Mouse (Mus musculus) MEL (cell line): Measurements from ENCODE around the gene Timm29. TPM values are rescaled to one million over a fixed set of nuclear protein-coding genes. Genes with fewer than 3 reads are reported as not detected.

Source experiments
- DNase-seq: peaks from one replicate; pipeline ENCODE4 v3.0.0; 2011; ENCODE audit warnings: low read depth, low spot score
- H3K27ac ChIP-seq: 2 replicates; pipeline ENCODE4 v1.5.1; 2012; ENCODE audit warnings: low read depth, mild to moderate bottlenecking, control low read depth, low read length, moderate library complexity; ENCODE audit not compliant: control insufficient read depth
- H3K27me3 ChIP-seq, 2 experiments: fragments of 150-350 bp in 1 of 2; sonication (generic) in 1 of 2; 2 replicates each; pipeline ENCODE4 v1.6.1; 2012; ENCODE audit warnings: low read length in 2 of 2, mild to moderate bottlenecking in 2 of 2, improper control_type of control experiment in 1 of 2, moderate library complexity in 1 of 2; ENCODE audit not compliant: insufficient read depth in 2 of 2, control insufficient read depth in 1 of 2
- H3K36me3 ChIP-seq, 2 experiments: 2 replicates each; pipeline ENCODE4 v1.6.1; 2012 to 2014; ENCODE audit warnings: low read length in 2 of 2, improper control_type of control experiment in 1 of 2, inconsistent platforms in 1 of 2, mild to moderate bottlenecking in 1 of 2; ENCODE audit not compliant: insufficient read depth in 2 of 2, control insufficient read depth in 1 of 2
- H3K4me1 ChIP-seq, 2 experiments: fragments of 150-350 bp in 1 of 2; sonication (generic) in 1 of 2; 2 replicates each; pipeline ENCODE4 v1.6.1; 2012; ENCODE audit warnings: low read length in 2 of 2, improper control_type of control experiment in 1 of 2, mild to moderate bottlenecking in 1 of 2; ENCODE audit not compliant: insufficient read depth in 2 of 2, control insufficient read depth in 1 of 2
- H3K4me3 ChIP-seq, 2 experiments: fragments of 150-350 bp in 1 of 2; sonication (generic) in 1 of 2; 2 replicates each; pipeline ENCODE4 v1.5.1; 2012; ENCODE audit warnings: low read depth in 2 of 2, low read length in 2 of 2, mild to moderate bottlenecking in 2 of 2, moderate library complexity in 2 of 2, control low read depth in 1 of 2, improper control_type of control experiment in 1 of 2; ENCODE audit not compliant: control insufficient read depth in 1 of 2, insufficient read depth in 1 of 2
- H3K79me2 ChIP-seq: 2 replicates; pipeline ENCODE4 v1.6.1; 2012; ENCODE audit warnings: mild to moderate bottlenecking, low read length, moderate library complexity; ENCODE audit not compliant: control insufficient read depth, poor library complexity, insufficient read depth
- H3K9ac ChIP-seq: 2 replicates; pipeline ENCODE4 v1.6.1; 2012; ENCODE audit warnings: low read depth, mild to moderate bottlenecking, control low read depth, low read length, moderate library complexity; ENCODE audit not compliant: control insufficient read depth, poor library complexity, severe bottlenecking
- H3K9me3 ChIP-seq: fragments of 150-350 bp; sonication (generic); replicated peaks from 2 replicates; pipeline ENCODE4 v1.6.1; 2012; ENCODE audit warnings: mild to moderate bottlenecking, low read length, improper control_type of control experiment, moderate library complexity; ENCODE audit not compliant: insufficient read depth
- BHLHE40 ChIP-seq: IDR thresholded peaks from 2 replicates; pipeline ENCODE4 v1.6.1; 2012; ENCODE audit warnings: low read depth, mild to moderate bottlenecking, inconsistent platforms, low read length, improper control_type of control experiment, borderline replicate concordance
- E2F4 ChIP-seq: IDR thresholded peaks from 2 replicates; pipeline ENCODE4 v1.6.1; 2011; ENCODE audit warnings: low read depth, low read length, improper control_type of control experiment, borderline replicate concordance
- ELF1 ChIP-seq: IDR thresholded peaks from 2 replicates; pipeline ENCODE4 v1.6.1; 2014; ENCODE audit warnings: low read depth, mild to moderate bottlenecking, inconsistent platforms, low read length, improper control_type of control experiment, moderate library complexity
- EP300 ChIP-seq, 2 experiments: IDR thresholded peaks; 2 replicates each; pipeline ENCODE4 v1.6.1; 2011; ENCODE audit warnings: improper control_type of control experiment in 2 of 2, low read length in 2 of 2, low read depth in 1 of 2, mild to moderate bottlenecking in 1 of 2
- ETS1 ChIP-seq: IDR thresholded peaks from 2 replicates; pipeline ENCODE4 v1.6.1; 2012; ENCODE audit warnings: low read depth, mild to moderate bottlenecking, inconsistent platforms, low read length, improper control_type of control experiment, moderate library complexity
- KAT2A ChIP-seq: conservative IDR thresholded peaks from 2 replicates; pipeline ENCODE4 v1.6.1; 2012; ENCODE audit warnings: low read depth, low read length, improper control_type of control experiment, inconsistent platforms
- MAFK ChIP-seq: IDR thresholded peaks from 2 replicates; pipeline ENCODE4 v1.6.1; 2011; ENCODE audit warnings: low read depth, mild to moderate bottlenecking, low read length, improper control_type of control experiment, borderline replicate concordance
- MAX ChIP-seq: IDR thresholded peaks from 2 replicates; pipeline ENCODE4 v1.6.1; 2011; ENCODE audit warnings: low read length, improper control_type of control experiment
- MAZ ChIP-seq: IDR thresholded peaks from 2 replicates; pipeline ENCODE4 v1.6.1; 2012; ENCODE audit warnings: low read depth, mild to moderate bottlenecking, inconsistent platforms, low read length, improper control_type of control experiment
- MEF2A ChIP-seq: IDR thresholded peaks from 2 replicates; pipeline ENCODE4 v1.6.1; 2014; ENCODE audit warnings: low read depth, mild to moderate bottlenecking, inconsistent platforms, low read length, improper control_type of control experiment; ENCODE audit not compliant: poor library complexity, insufficient replicate concordance, severe bottlenecking; ENCODE audit errors: extremely low read depth
- MYB ChIP-seq: IDR thresholded peaks from 2 replicates; pipeline ENCODE4 v1.6.1; 2011; ENCODE audit warnings: mild to moderate bottlenecking, low read depth, low read length, improper control_type of control experiment
- MYC ChIP-seq: IDR thresholded peaks from 2 replicates; pipeline ENCODE4 v1.6.1; 2011; ENCODE audit warnings: low read depth, mild to moderate bottlenecking, low read length, improper control_type of control experiment, moderate library complexity
- NRF1 ChIP-seq: IDR thresholded peaks from 2 replicates; pipeline ENCODE4 v1.6.1; 2014; ENCODE audit warnings: low read depth, mild to moderate bottlenecking, inconsistent platforms, low read length, improper control_type of control experiment, moderate library complexity; ENCODE audit not compliant: poor library complexity, insufficient read depth, severe bottlenecking
- POLR2A ChIP-seq, 2 experiments: IDR thresholded peaks; 2 replicates each; pipeline ENCODE4 v1.6.1; 2011 to 2012; ENCODE audit warnings: low read length in 2 of 2, mild to moderate bottlenecking in 2 of 2, control low read depth in 1 of 2, improper control_type of control experiment in 1 of 2, low read depth in 1 of 2, moderate library complexity in 1 of 2; ENCODE audit not compliant: control insufficient read depth in 1 of 2, insufficient read depth in 1 of 2, poor library complexity in 1 of 2
- POLR2AphosphoS5 ChIP-seq: IDR thresholded peaks from 2 replicates; pipeline ENCODE4 v1.6.1; 2012; ENCODE audit warnings: low read depth, borderline replicate concordance, mild to moderate bottlenecking, inconsistent platforms, low read length, moderate library complexity, mixed read lengths
- RCOR1 ChIP-seq: IDR thresholded peaks from 2 replicates; pipeline ENCODE4 v1.6.1; 2012; ENCODE audit warnings: low read depth, mild to moderate bottlenecking, inconsistent platforms, low read length, improper control_type of control experiment
- TAL1 ChIP-seq: IDR thresholded peaks from 2 replicates; pipeline ENCODE4 v1.6.1; 2012; ENCODE audit warnings: mild to moderate bottlenecking, inconsistent platforms, low read length, moderate library complexity, mixed read lengths
- USF1 ChIP-seq: IDR thresholded peaks from 2 replicates; pipeline ENCODE4 v1.6.1; 2014; ENCODE audit warnings: low read depth, mild to moderate bottlenecking, inconsistent platforms, low read length, improper control_type of control experiment, moderate library complexity
- USF2 ChIP-seq, 2 experiments: IDR thresholded peaks; 2 replicates each; pipeline ENCODE4 v1.6.1; 2011 to 2012; ENCODE audit warnings: improper control_type of control experiment in 2 of 2, low read length in 2 of 2, borderline replicate concordance in 1 of 2, inconsistent platforms in 1 of 2, low read depth in 1 of 2, mild to moderate bottlenecking in 1 of 2; ENCODE audit not compliant: insufficient read depth in 1 of 2
- ZC3H11A ChIP-seq: IDR thresholded peaks from 2 replicates; pipeline ENCODE4 v1.6.1; 2012; ENCODE audit warnings: low read depth, mild to moderate bottlenecking, inconsistent platforms, low read length, improper control_type of control experiment
- ZKSCAN1 ChIP-seq: IDR thresholded peaks from 2 replicates; pipeline ENCODE4 v1.6.1; 2012; ENCODE audit warnings: low read depth, mild to moderate bottlenecking, inconsistent platforms, low read length, improper control_type of control experiment, moderate library complexity
- ZMIZ1 ChIP-seq: IDR thresholded peaks from 2 replicates; pipeline ENCODE4 v1.6.1; 2012; ENCODE audit warnings: low read depth, mild to moderate bottlenecking, inconsistent platforms, low read length, improper control_type of control experiment, moderate library complexity
- polyA plus RNA-seq, 2 experiments: library from polyadenylated mRNA; stranded (reverse) in 1 of 2; unstranded in 1 of 2; fragments of >175 nt in 1 of 2; fragments of >200 nt in 1 of 2; gene quantifications; 2 replicates each; pipeline versions ENCODE4 v1.2.1 to v1.2.4; 2012; ENCODE audit warnings: low replicate concordance in 2 of 2, low read depth in 1 of 2; ENCODE audit not compliant: insufficient read length in 2 of 2, insufficient read depth in 1 of 2, missing spikeins in 1 of 2
- total RNA-seq: library from RNA; depleted of rRNA; stranded (reverse); fragments of 300-350 nt; gene quantifications from 2 replicates; pipeline ENCODE4 v1.2.3, GENCODE M21; 2012

Timm29 gene
- total and polyA plus RNA-seq, 3 experiments: 45.8 to 163 (median 87.9) TPM

DNA sequence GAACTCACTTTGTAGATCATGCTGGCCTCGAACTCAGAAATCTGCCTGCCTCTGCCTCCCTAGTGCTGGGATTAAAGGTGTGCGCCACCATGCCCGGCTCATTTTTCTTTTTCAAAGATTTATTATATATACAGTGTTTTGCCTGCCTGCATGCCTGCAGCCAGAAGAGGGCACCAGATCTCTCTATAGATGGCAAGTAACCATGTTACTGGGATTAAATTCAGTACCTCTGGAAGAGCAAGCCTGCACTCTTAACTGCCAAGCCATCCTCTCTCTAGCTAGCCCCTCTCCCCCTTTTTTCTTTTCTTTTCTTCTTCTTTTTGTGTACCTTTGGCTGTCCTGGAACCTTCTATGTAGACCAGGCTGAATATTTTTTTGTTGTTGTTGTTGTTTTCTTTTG, 38.2 kb downstream of the Timm29 start (continued):
- TF ChIP-seq USF1 (no peak), MEF2A (no peak), E2F4 (no peak), MYC (peak; percentile 75), USF2 (IDR thresholded peaks at IDR 0.05; ENCODE audit: borderline replicate concordance in 1 of 2, insufficient read depth in 1 of 2, low read depth in 1 of 2, low read length in 2 of 2) (no peak), KAT2A (no peak), MAZ (0 out of 2 replicates have a peak, but pooled peaks have one; percentile 59), MAFK (no peak), TAL1 (no peak), ELF1 (no peak), MYB (no peak), ZKSCAN1 (no peak), EP300 (IDR thresholded peaks at IDR 0.05; ENCODE audit: low read depth in 1 of 2, low read length in 2 of 2) (no peak), MAX (no peak), ZMIZ1 (no peak), NRF1 (no peak), BHLHE40 (peak; percentile 66; the same call in 1 of the 2 replicates), ETS1 (no peak)
- TF ChIP-seq, all 39 proteins: peak for 15

GRCm38 (mm10) chr9:21633106-21633505, 40.6 kb downstream of the Timm29 start:
- Histone ChIP-seq H3K9me3 (no peaks in the 10 kb centered on the region), H3K79me2 (peaks cover 35% of the 10 kb centered on the region), H3K4me1 (no peaks in the 10 kb centered on the region), H3K9ac (no peak overlapping the region), H3K27me3 (no peaks in the 10 kb centered on the region), H3K4me3 (no peak overlapping the region), H3K36me3 (peaks cover 0 to 65% of the 10 kb centered on the region in 2 experiments; a peak in 3 of 4 replicates), H3K27ac (no peak overlapping the region)
- no peak for DNase-seq
- TF ChIP-seq RCOR1: no peak

- TF ChIP-seq POLR2A (IDR thresholded peaks at IDR 0.05; ENCODE audit: control insufficient read depth in 1 of 2, insufficient read depth in 1 of 2, low read depth in 1 of 2, low read length in 2 of 2, poor library complexity in 1 of 2): 0 out of 4 replicates have a peak, but pooled peaks of 1 of the 2 experiments have one; percentile 7
- 0 out of 2 replicates have a peak, but pooled peaks have one; percentile 2 for TF ChIP-seq MYB
- no peak for TF ChIP-seq ZC3H11A
- no peak for TF ChIP-seq POLR2AphosphoS5
- no peak overlapping the region for H3K9ac ChIP-seq
- peaks cover 0 to 84% of the 10 kb centered on the region in 2 experiments; a peak in 2 of 4 replicates for H3K36me3 ChIP-seq
- no peak overlapping the region for H3K27ac ChIP-seq
- no peak for DNase-seq
- no peak overlapping the region for H3K4me3 ChIP-seq
- no peaks in the 10 kb centered on the region for H3K9me3 ChIP-seq
- H3K27me3 ChIP-seq: no peaks in the 10 kb centered on the region
- H3K4me1 ChIP-seq: no peaks in the 10 kb centered on the region
- H3K79me2 ChIP-seq: peaks cover 20% of the 10 kb centered on the region
These were observed 43.1 kb downstream of the Timm29 start for GRCm38 (mm10) chr9:21635639-21636038.
